Mouse (Mus musculus) adrenal gland, postnatal 4 days (tissue): ENCODE measurements around the gene Rtf1. TPM values are rescaled to one million over a fixed set of nuclear protein-coding genes. Genes with fewer than 3 reads are reported as not detected.
"Not testable (repeated sequence)": the region's sequence is repeated elsewhere in the genome, so short reads cannot be mapped to it uniquely, and the experiment has no call there.

ENCODE experiments used
- DNase-seq, 2 experiments: peaks; one replicate each; pipeline ENCODE4 v3.0.0; 2021 to 2022; ENCODE audit warnings: low spot score in 2 of 2, mixed read lengths in 2 of 2
- long read RNA-seq, 2 experiments: library from polyadenylated mRNA; stranded (forward); transcript quantifications; one replicate each; pipeline ENCODE4 v2.0.0; 2021
- total RNA-seq, 2 experiments: library from RNA; stranded (reverse); gene quantifications; 2 replicates each; pipeline ENCODE4 v1.2.3; 2021

Gene Rtf1
- 10 to 100 TPM; 39.8 to 41.6 TPM for total RNA-seq
- long read RNA-seq, experiment 1, full-length matches to known transcripts: 2 of 30 reads
- long read RNA-seq, experiment 1, partial matches to known transcripts: 19 of 30 reads
- long read RNA-seq, experiment 1, other reads (novel, unspliced or antisense): 9 of 30 reads
- long read RNA-seq, experiment 2, full-length matches to known transcripts: 1 of 55 reads
- long read RNA-seq, experiment 2, partial matches to known transcripts: 40 of 55 reads
- long read RNA-seq, experiment 2, other reads (novel, unspliced or antisense): 14 of 55 reads

GRCm38 (mm10) chr2:119674525-119675214 is at the start of gene Rtf1:
Rtf1 (plus strand) TSS chr2:119675068.
- peak; percentile 96 to 98 for DNase-seq

- no peak for DNase-seq
Observed at GRCm38 (mm10) chr2:119636781-119637180, 38.1 kb upstream of the Rtf1 start.

GRCm38 (mm10) chr2:119641214-119641912 is 33.5 kb upstream of the Rtf1 start:
- DNase-seq: no peak

- DNase-seq: no peak
Observed at GRCm38 (mm10) chr2:119644254-119644653, 30.6 kb upstream of the Rtf1 start.

- peak; percentile 57 to 70 for DNase-seq
Observed at GRCm38 (mm10) chr2:119662220-119663182, 12.4 kb upstream of the Rtf1 start, which contains the start of gene Ndufaf1. Ndufaf1 (minus strand) TSS chr2:119662827.

- DNase-seq: not testable (repeated sequence)
Observed at GRCm38 (mm10) chr2:119665744-119666143, 9.1 kb upstream of the Rtf1 start.

GRCm38 (mm10) chr2:119669010-119669409 is 5.9 kb upstream of the Rtf1 start:
- DNase-seq: no peak

GRCm38 (mm10) chr2:119675215-119675784 is 432 bp downstream of the Rtf1 start:
- no peak for DNase-seq

- DNase-seq: no peak
Observed at GRCm38 (mm10) chr2:119675831-119676230, 963 bp downstream of the Rtf1 start.

GRCm38 (mm10) chr2:119683706-119684105 is 8.8 kb downstream of the Rtf1 start:
- no peak for DNase-seq

GRCm38 (mm10) chr2:119692003-119692701 is 17.3 kb downstream of the Rtf1 start:
- no peak for DNase-seq

- no peak for DNase-seq
Observed at GRCm38 (mm10) chr2:119694826-119695225, 20.0 kb downstream of the Rtf1 start.

- DNase-seq: no peak
Observed at GRCm38 (mm10) chr2:119696111-119696510, 21.2 kb downstream of the Rtf1 start.

GRCm38 (mm10) chr2:119698472-119698871 is 23.6 kb downstream of the Rtf1 start:
- DNase-seq: no peak

GRCm38 (mm10) chr2:119699962-119700361 is 25.1 kb downstream of the Rtf1 start:
- no peak for DNase-seq

GRCm38 (mm10) chr2:119703171-119703570 is 28.3 kb downstream of the Rtf1 start:
- no peak for DNase-seq

GRCm38 (mm10) chr2:119707676-119708075 is 32.8 kb downstream of the Rtf1 start:
- DNase-seq: no peak

GRCm38 (mm10) chr2:119710011-119710410 is 35.1 kb downstream of the Rtf1 start:
- DNase-seq: no peak

GRCm38 (mm10) chr2:119715868-119716267 is 41.0 kb downstream of the Rtf1 start:
- DNase-seq: not testable (repeated sequence)

- no peak for DNase-seq
Observed at GRCm38 (mm10) chr2:119721070-119721469, 46.2 kb downstream of the Rtf1 start.
